14 mouse cellular contexts compared by ENCODE assay signal in genomic region chr7:135580306-135581091, GRCm38 (mm10). TPM values are rescaled to one million over a fixed set of nuclear protein-coding genes. Genes with fewer than 3 reads are reported as not detected.
DNase-seq lines count a peak whose midpoint lies in the region; ATAC-seq lines count a peak whose summit lies in the region.
"Had no signal": no experiment of that assay in that cellular context is flagged by ENCODE, and none has a peak within 500 bp of the region (broad histone marks: within the 10 kb centered on the region; RNA-seq: fewer than 3 reads in every experiment).

No protein-coding gene starts in this region.

- peak overlapping the region; percentile 39; the same call in 1 of the 2 replicates for H3K9ac ChIP-seq in liver, embryonic 11.5 days (ENCODE audit: low read depth, low read length)
- H3K9ac ChIP-seq: midbrain, embryonic 13.5 days had no signal

- peak; percentile 86 for ATAC-seq in liver, embryonic 11.5 days (replicated peaks; ENCODE audit: low FRiP score)
- ATAC-seq: midbrain, embryonic 13.5 days had no signal

- H3K4me3 ChIP-seq in liver, embryonic 11.5 days (ENCODE audit: low read depth, low read length): no peak overlapping the region
- no peak overlapping the region for H3K4me3 ChIP-seq in forebrain, embryonic 10.5 days
- H3K4me3 ChIP-seq: erythroblast, embryonic 14.5 days; midbrain, embryonic 13.5 days had no signal

- H3K9me3 ChIP-seq in liver, embryonic 11.5 days (ENCODE audit: control insufficient read depth, low read length): no peaks in the 10 kb centered on the region
- no peaks in the 10 kb centered on the region for H3K9me3 ChIP-seq in forebrain, embryonic 10.5 days
- H3K9me3 ChIP-seq: midbrain, embryonic 13.5 days had no signal

- H3K36me3 ChIP-seq in liver, embryonic 11.5 days (ENCODE audit: control insufficient read depth, insufficient read depth, low read length): no peaks in the 10 kb centered on the region
- H3K36me3 ChIP-seq in forebrain, embryonic 10.5 days (replicated peaks): no peaks in the 10 kb centered on the region
- H3K36me3 ChIP-seq: midbrain, embryonic 13.5 days had no signal

- peaks cover 47% of the 10 kb centered on the region for H3K4me1 ChIP-seq in liver, embryonic 11.5 days (replicated peaks; ENCODE audit: control insufficient read depth, insufficient read depth, low read length)
- 0 out of 2 replicates have a peak, but pooled peaks cover 3% of the 10 kb centered on the region for H3K4me1 ChIP-seq in forebrain, embryonic 10.5 days

- no peaks in the 10 kb centered on the region for H3K27me3 ChIP-seq in liver, embryonic 11.5 days (replicated peaks; ENCODE audit: control insufficient read depth, insufficient read depth, low read length)
- H3K27me3 ChIP-seq in forebrain, embryonic 10.5 days (ENCODE audit: poor library complexity, severe bottlenecking): no peaks in the 10 kb centered on the region
- H3K27me3 ChIP-seq: midbrain, embryonic 13.5 days had no signal

- peak overlapping the region; percentile 84 for H3K27ac ChIP-seq in liver, embryonic 11.5 days (ENCODE audit: low read depth, low read length)
- H3K27ac ChIP-seq in forebrain, embryonic 10.5 days: no peak overlapping the region
- H3K27ac ChIP-seq: midbrain, embryonic 13.5 days had no signal

- WGBS in liver, embryonic 11.5 days: 48% methylated on average over 7 of the region's 7 CpGs
- WGBS in forebrain, embryonic 10.5 days: 87% methylated on average over 7 of the region's 7 CpGs

- H3K4me2 ChIP-seq in liver, embryonic 11.5 days: peak overlapping the region; percentile 56
- H3K4me2 ChIP-seq: midbrain, embryonic 13.5 days had no signal

- DNase-seq in layer of hippocampus, adult 18-20 months (ENCODE audit: low spot score in 2 of 2): peak; percentile 77
- DNase-seq in layer of hippocampus, postnatal 10 days (ENCODE audit: low spot score in 2 of 2): no peak
- DNase-seq in brain, adult 2 months (ENCODE audit: low read depth, low spot score): peak; percentile 86
- DNase-seq in liver, embryonic 11.5 days (ENCODE audit: low spot score): peak; percentile 49
- peak; percentile 65 for DNase-seq in telencephalon, adult 2 months (ENCODE audit: low read depth, low spot score)
- no peak for DNase-seq in forebrain, embryonic 10.5 days (ENCODE audit: extremely low spot score, low spot score)
- no peak for DNase-seq in urinary bladder, postnatal 4 days (ENCODE audit: low spot score in 2 of 2)
- DNase-seq in lung, postnatal 25 days (ENCODE audit: low spot score): no peak
- DNase-seq: cerebellum, adult 9-10 months had no signal

RNA-seq across cellular contexts. Expression of gene Ptpre, which starts 43.2 kb away (rescaled TPM):
- 10 to 100 TPM; 47.1 to 49.3 TPM for total RNA-seq in layer of hippocampus, adult 18-20 months (2021)
- 10 to 100 TPM; 50.6 to 56.8 TPM for total RNA-seq in layer of hippocampus, postnatal 10 days (2021)
- polyA plus RNA-seq in liver, embryonic 11.5 days (2014; fragmentation: Nextera tagmentation; extraction: Ambion mirVana): 5.4 and 7.0 TPM in 2 replicates
- 0.31 and 0.41 TPM in 2 replicates for polyA plus RNA-seq in forebrain, embryonic 10.5 days (2016; fragmentation: Nextera tagmentation; extraction: Ambion mirVana)

RNA-seq across cellular contexts. Expression of gene Clrn3, which starts 52.0 kb away (rescaled TPM):
- not detected for total RNA-seq in layer of hippocampus, adult 18-20 months (2021)
- total RNA-seq in layer of hippocampus, postnatal 10 days (2021): not detected
- polyA plus RNA-seq in liver, embryonic 11.5 days (2014; fragmentation: Nextera tagmentation; extraction: Ambion mirVana): 0.04 TPM in 1 of 2 replicates, not detected in the other
- polyA plus RNA-seq in forebrain, embryonic 10.5 days (2016; fragmentation: Nextera tagmentation; extraction: Ambion mirVana): not detected in 2 replicates
- total RNA-seq: adrenal gland, adult 18-20 months; left cerebral cortex, adult 8-10 months had no signal
- polyA plus RNA-seq: erythroblast, embryonic 14.5 days; heart, postnatal 0 days; midbrain, embryonic 13.5 days had no signal

Comparison
In these comparisons a context has a peak if more than half of its experiments do, and no peak if none do; other contexts are left out.
1. DNase-seq: peak in layer of hippocampus, adult 18-20 months (2 of 2), brain, adult 2 months (single experiment), liver, embryonic 11.5 days (single experiment) and telencephalon, adult 2 months (single experiment); none in layer of hippocampus, postnatal 10 days (0 of 2), forebrain, embryonic 10.5 days (single experiment), urinary bladder, postnatal 4 days (0 of 2) and lung, postnatal 25 days (single experiment).